Mouse (Mus musculus) R1 (cell line): ENCODE measurements around the gene Camk2g.

Experiments
- DNase-seq: peaks from one replicate; pipeline ENCODE4 v3.0.0-alpha.2; 2018; ENCODE audit warnings: low read depth, low spot score

Camk2g gene

GRCm38 (mm10) chr14:20793758-20794531, at the start of gene Camk2g:
Gene Camk2g (minus strand): TSS chr14:20794088.
- DNase-seq = peak; percentile 85

GRCm38 (mm10) chr14:20842629-20843028, 48.7 kb upstream of the Camk2g start:
- no peak for DNase-seq

GRCm38 (mm10) chr14:20841526-20841925, 47.6 kb upstream of the Camk2g start:
- no peak for DNase-seq

- peak; percentile 7 for DNase-seq
Measured at GRCm38 (mm10) chr14:20837681-20838080, 43.8 kb upstream of the Camk2g start.

- DNase-seq = no peak
Measured at GRCm38 (mm10) chr14:20836905-20837376, 43.1 kb upstream of the Camk2g start.

- DNase-seq = peak; percentile 59
Measured at GRCm38 (mm10) chr14:20836171-20836904, 42.5 kb upstream of the Camk2g start, which contains the start of gene Plau. Gene Plau (plus strand): TSS chr14:20836660.

GRCm38 (mm10) chr14:20834136-20834535, 40.2 kb upstream of the Camk2g start:
- DNase-seq = no peak

- no peak for DNase-seq
Measured at GRCm38 (mm10) chr14:20833525-20833924, 39.6 kb upstream of the Camk2g start.

- DNase-seq = no peak
Measured at GRCm38 (mm10) chr14:20831915-20832314, 38.0 kb upstream of the Camk2g start.

GRCm38 (mm10) chr14:20831141-20831910, 37.4 kb upstream of the Camk2g start:
- DNase-seq = no peak

GRCm38 (mm10) chr14:20829523-20830366, 35.9 kb upstream of the Camk2g start:
- no peak for DNase-seq

GRCm38 (mm10) chr14:20828524-20828923, 34.6 kb upstream of the Camk2g start:
- DNase-seq = no peak

- DNase-seq = no peak
Measured at GRCm38 (mm10) chr14:20827491-20827890, 33.6 kb upstream of the Camk2g start.

GRCm38 (mm10) chr14:20827061-20827460, 33.2 kb upstream of the Camk2g start:
- no peak for DNase-seq

GRCm38 (mm10) chr14:20825516-20825915, 31.6 kb upstream of the Camk2g start:
- DNase-seq = no peak

GRCm38 (mm10) chr14:20824517-20824916, 30.6 kb upstream of the Camk2g start:
- DNase-seq = no peak

- DNase-seq = no peak
Measured at GRCm38 (mm10) chr14:20815448-20815847, 21.6 kb upstream of the Camk2g start.

GRCm38 (mm10) chr14:20811779-20812406, 18.0 kb upstream of the Camk2g start:
- DNase-seq = peak; percentile 27

GRCm38 (mm10) chr14:20811236-20811635, 17.3 kb upstream of the Camk2g start:
- no peak for DNase-seq

GRCm38 (mm10) chr14:20809820-20810219, 15.9 kb upstream of the Camk2g start:
- DNase-seq = no peak
